Mouse (Mus musculus) kidney, postnatal 10 days (tissue): ENCODE measurements around the gene Acer3.

Source experiments
- DNase-seq: peaks from one replicate; pipeline ENCODE4 v3.0.0; 2021; ENCODE audit warnings: mixed read lengths

Gene Acer3

GRCm38 (mm10) chr7:98332678-98333397 is 11.8 kb upstream of the Acer3 start:
- peak; percentile 39 for DNase-seq

GRCm38 (mm10) chr7:98331932-98332331 is 10.9 kb upstream of the Acer3 start:
- peak; percentile 43 for DNase-seq

- no peak for DNase-seq
Measured at GRCm38 (mm10) chr7:98330375-98331002, 9.5 kb upstream of the Acer3 start.

- no peak for DNase-seq
Measured at GRCm38 (mm10) chr7:98329651-98330374, 8.8 kb upstream of the Acer3 start.

- no peak for DNase-seq
Measured at GRCm38 (mm10) chr7:98328311-98328710, 7.3 kb upstream of the Acer3 start.

GRCm38 (mm10) chr7:98326051-98326450 is 5.0 kb upstream of the Acer3 start:
- no peak for DNase-seq

GRCm38 (mm10) chr7:98324228-98324627 is 3.2 kb upstream of the Acer3 start:
- DNase-seq, result peak; percentile 38

- DNase-seq, result peak; percentile 69
Measured at GRCm38 (mm10) chr7:98323288-98324019, 2.4 kb upstream of the Acer3 start.

GRCm38 (mm10) chr7:98322415-98322814 is 1.4 kb upstream of the Acer3 start:
- DNase-seq, result no peak

GRCm38 (mm10) chr7:98320006-98320556 is 927 bp downstream of the Acer3 start:
- DNase-seq, result no peak

GRCm38 (mm10) chr7:98316568-98316967 is 4.4 kb downstream of the Acer3 start:
- no peak for DNase-seq

GRCm38 (mm10) chr7:98315087-98315486 is 5.9 kb downstream of the Acer3 start:
- no peak for DNase-seq

- no peak for DNase-seq
Measured at GRCm38 (mm10) chr7:98312185-98312920, 8.7 kb downstream of the Acer3 start.

- DNase-seq, result no peak
Measured at GRCm38 (mm10) chr7:98310266-98310665, 10.7 kb downstream of the Acer3 start.

- peak; percentile 99 for DNase-seq
Measured at GRCm38 (mm10) chr7:98309219-98310030, 11.6 kb downstream of the Acer3 start.

GRCm38 (mm10) chr7:98308607-98309218 is 12.3 kb downstream of the Acer3 start:
- DNase-seq, result no peak

- DNase-seq, result no peak
Measured at GRCm38 (mm10) chr7:98307921-98308606, 12.9 kb downstream of the Acer3 start.

- no peak for DNase-seq
Measured at GRCm38 (mm10) chr7:98307411-98307810, 13.6 kb downstream of the Acer3 start.

GRCm38 (mm10) chr7:98292901-98293300 is 28.1 kb downstream of the Acer3 start:
- DNase-seq, result no peak

GRCm38 (mm10) chr7:98289585-98289984 is 31.4 kb downstream of the Acer3 start:
- peak; percentile 20 for DNase-seq
